In genomic region chr3:108569636-108570035, GRCm38 (mm10) we compare ENCODE assay signal across 13 mouse cellular contexts. TPM values are rescaled to one million over a fixed set of nuclear protein-coding genes. Genes with fewer than 3 reads are reported as not detected.
"Had no signal": no experiment of that assay in that cellular context is flagged by ENCODE, and none has a peak within 500 bp of the region (broad histone marks: within the 10 kb centered on the region; RNA-seq: fewer than 3 reads in every experiment).

No protein-coding gene starts in this region.

RNA-seq across cellular contexts. Expression of gene 1700013F07Rik, which starts 35.7 kb away (rescaled TPM):
- polyA plus RNA-seq: heart, embryonic 11.5 days; heart, embryonic 13.5 days; heart, postnatal 0 days; intestine, embryonic 14.5 days; intestine, embryonic 16.5 days; kidney, embryonic 15.5 days; kidney, postnatal 0 days; large intestine, adult 2 months; limb, embryonic 11.5 days; limb, embryonic 13.5 days; limb, embryonic 15.5 days; liver, adult 2 months; liver, embryonic 12.5 days had no signal
